Mouse (Mus musculus) hindbrain, embryonic 16.5 days (tissue): ENCODE data around the gene Cav1. TPM values are rescaled to one million over a fixed set of nuclear protein-coding genes. Genes with fewer than 3 reads are reported as not detected.
A peak's percentile ranks its signal among the peaks of the same experiment; 100 is the strongest.

Experiments
- ATAC-seq: fragments of 200-750 bp; cut with Nextera tagmentation; 2 replicates; pipeline ENCODE4 v1.8.0; 2017; ENCODE audit warnings: moderate TSS enrichment, moderate library complexity
- H3K27ac ChIP-seq: fragments of 300-500 bp; sonication (generic); 2 replicates; pipeline ENCODE4 v1.5.1; 2014; ENCODE audit warnings: low read depth, mild to moderate bottlenecking, control low read depth, low read length, moderate library complexity
- H3K27me3 ChIP-seq: fragments of 300-500 bp; sonication (generic); replicated peaks from 2 replicates; pipeline ENCODE4 v1.6.1; 2014; ENCODE audit warnings: low read length; ENCODE audit not compliant: control insufficient read depth, insufficient read depth
- H3K36me3 ChIP-seq: fragments of 300-500 bp; sonication (generic); 2 replicates; pipeline ENCODE4 v1.6.1; 2014; ENCODE audit warnings: mild to moderate bottlenecking, low read length, moderate library complexity, mixed read lengths; ENCODE audit not compliant: control insufficient read depth, insufficient read depth
- H3K4me1 ChIP-seq: fragments of 300-500 bp; sonication (generic); 2 replicates; pipeline ENCODE4 v1.6.1; 2014; ENCODE audit warnings: low read depth, low read length; ENCODE audit not compliant: control insufficient read depth, insufficient read depth
- H3K4me2 ChIP-seq: fragments of 300-500 bp; sonication (generic); 2 replicates; pipeline ENCODE4 v1.6.1; 2014; ENCODE audit warnings: mild to moderate bottlenecking, low read length, control low read depth, moderate library complexity
- H3K4me3 ChIP-seq: fragments of 300-500 bp; sonication (generic); 2 replicates; pipeline ENCODE4 v1.5.1; 2014; ENCODE audit warnings: mild to moderate bottlenecking, low read length, control low read depth, moderate library complexity
- H3K9ac ChIP-seq: fragments of 300-500 bp; sonication (generic); 2 replicates; pipeline ENCODE4 v1.6.1; 2014; ENCODE audit warnings: low read depth, mild to moderate bottlenecking, control low read depth, low read length, moderate library complexity
- H3K9me3 ChIP-seq: fragments of 300-500 bp; sonication (generic); 2 replicates; pipeline ENCODE4 v1.6.1; 2014; ENCODE audit warnings: mild to moderate bottlenecking, low read length, moderate library complexity; ENCODE audit not compliant: control insufficient read depth
- WGBS: fragments of 180-500 bp; shearing (Covaris S2); extraction: QIAGEN DNeasy Blood & Tissue Kit; methylation state at CpG from one replicate; pipeline ENCODE4 v1.1.7; 2014; 5-methylcytosine and 5-hydroxymethylcytosine counted together
- polyA plus RNA-seq: library from polyadenylated mRNA; unstranded; fragments of >200 nt; fragmentation: Nextera tagmentation; extraction: Ambion mirVana; gene quantifications from 2 replicates; pipeline ENCODE4 v1.2.1, GENCODE M21; 2015

Cav1 gene
- polyA plus RNA-seq, 1 experiment from 2014 or later, result 45.8 TPM

DNA sequence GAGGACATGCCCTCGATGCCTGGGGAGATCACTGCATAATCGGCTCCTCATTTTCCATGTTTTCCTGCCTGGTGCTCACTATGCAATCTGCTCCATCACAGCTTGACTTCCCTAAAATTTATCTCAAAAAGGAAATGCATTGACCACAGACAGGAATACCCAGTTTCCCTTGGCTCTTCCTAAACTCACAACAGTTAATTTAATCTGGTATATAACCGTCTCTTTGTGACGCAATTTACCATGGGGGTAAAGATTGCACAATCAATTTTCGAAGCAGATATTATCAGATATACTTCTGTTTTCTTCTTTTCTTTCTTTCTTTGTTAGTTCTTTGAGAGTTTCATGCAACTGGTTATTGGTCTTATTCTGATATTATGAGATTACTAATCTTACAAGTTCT, 79.4 kb downstream of the Cav1 start:
- WGBS, result 89% methylated on average over 5 of the region's 5 CpGs
- Histone ChIP-seq H3K4me3 (no peak overlapping the region), H3K9ac (no peak overlapping the region), H3K27me3 (no peaks in the 10 kb centered on the region), H3K27ac (no peak overlapping the region), H3K4me2 (no peak overlapping the region), H3K36me3 (no peaks in the 10 kb centered on the region), H3K4me1 (no peaks in the 10 kb centered on the region), H3K9me3 (no peaks in the 10 kb centered on the region)
- no peak for ATAC-seq

DNA sequence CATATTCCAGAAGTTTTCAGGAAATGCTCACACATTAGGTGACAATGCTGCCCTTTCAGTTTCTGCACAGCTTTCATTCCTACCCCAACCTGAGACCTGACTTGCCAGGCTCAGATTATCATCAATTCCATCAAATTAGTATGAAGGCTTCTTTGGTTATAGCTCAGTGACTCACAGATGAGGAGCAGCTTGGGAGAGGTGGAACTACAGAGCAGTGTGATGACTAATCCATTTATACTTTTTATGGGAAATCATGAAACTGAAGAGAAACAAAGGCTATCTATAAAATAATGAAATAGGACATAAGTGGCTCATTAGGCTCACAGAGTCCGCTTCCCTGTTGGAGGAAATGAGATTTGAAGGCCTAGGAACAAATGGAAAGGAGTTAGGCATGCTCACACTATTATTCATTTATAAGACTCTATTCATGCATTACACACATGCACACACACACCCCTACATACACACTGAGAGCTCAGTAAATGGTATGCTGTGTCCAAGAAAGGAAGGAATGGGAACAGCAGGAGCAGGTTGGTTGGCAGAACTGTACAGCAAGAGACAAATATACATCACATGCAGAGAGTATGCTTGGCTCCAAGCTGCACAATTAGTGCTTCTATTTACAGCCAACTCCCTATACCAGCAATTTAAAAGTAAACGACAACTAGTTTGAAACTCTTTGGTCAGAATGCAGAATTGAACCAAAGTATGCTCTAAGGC, 82.0 kb downstream of the Cav1 start:
- WGBS, result 70% methylated on average over 2 of the region's 2 CpGs
- Histone ChIP-seq H3K4me3 (no peak overlapping the region), H3K36me3 (no peaks in the 10 kb centered on the region), H3K27ac (no peak overlapping the region), H3K27me3 (no peaks in the 10 kb centered on the region), H3K4me1 (no peaks in the 10 kb centered on the region), H3K9me3 (no peaks in the 10 kb centered on the region), H3K4me2 (no peak overlapping the region), H3K9ac (no peak overlapping the region)
- peak; percentile 60; the same call in 1 of the 2 replicates for ATAC-seq

Other genes with a start within 250 kb of the Cav1 start
- 55.5 and 58.8 TPM in 2 replicates for gene Tes, start 241.2 kb upstream of the Cav1 start, polyA plus RNA-seq
- 21.8 and 24.2 TPM in 2 replicates for gene Cav2, start 25.1 kb upstream of the Cav1 start, polyA plus RNA-seq
- gene Met, start 157.5 kb downstream of the Cav1 start, polyA plus RNA-seq, result 1.8 and 2.2 TPM in 2 replicates